16 mouse cellular contexts compared by ENCODE assay signal in the genomic region with DNA sequence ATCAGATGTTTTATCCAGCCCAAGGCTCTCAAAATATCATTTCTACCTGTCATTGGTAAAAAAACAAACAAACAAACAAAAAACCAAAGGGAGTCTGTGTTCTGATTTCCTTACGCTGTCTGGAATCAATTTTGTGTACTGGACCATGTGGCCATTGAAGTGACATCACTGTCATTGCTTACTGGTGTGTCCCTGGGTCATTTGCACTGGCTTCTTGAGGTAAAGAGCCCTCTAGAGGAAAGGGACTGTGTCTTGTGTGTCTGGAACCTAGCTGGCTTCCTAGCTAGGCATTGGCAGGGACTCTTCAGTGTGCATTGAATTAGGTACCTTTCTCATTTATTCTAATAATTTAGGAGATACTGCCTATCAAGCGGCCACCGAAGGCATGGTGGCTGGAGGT.
DNase-seq lines count a peak whose midpoint lies in the region; ATAC-seq and TF ChIP-seq lines count a peak whose summit lies in the region.
"Had no signal": no experiment of that assay in that cellular context is flagged by ENCODE, and none has a peak within 500 bp of the region (broad histone marks: within the 10 kb centered on the region; RNA-seq: fewer than 3 reads in every experiment).

No protein-coding gene starts in this region.

- DNase-seq in forebrain, embryonic 11.5 days (ENCODE audit: low spot score) = no peak
- peak; percentile 41 for DNase-seq in liver, adult 2 months (ENCODE audit: extremely low read depth, low read depth, low spot score)
- DNase-seq in liver = no peak
- no peak for DNase-seq in MEL (ENCODE audit: low read depth, low spot score)
- no peak for DNase-seq in thymus, postnatal 0 days (ENCODE audit: low spot score)
- no peak for DNase-seq in ovary, postnatal 36 days (ENCODE audit: low spot score)
- DNase-seq: cerebellum, postnatal 36 days; right cerebral cortex, adult 18-20 months; thymus, adult 18-20 months had no signal

- TF ChIP-seq POLR2A in liver, adult 2 months (IDR thresholded peaks at IDR 0.05; ENCODE audit: extremely low read depth, insufficient read depth, low read length) = no peak
- no peak for TF ChIP-seq POLR2A in MEL (IDR thresholded peaks at IDR 0.05; ENCODE audit: control insufficient read depth in 1 of 2, insufficient read depth in 1 of 2, low read depth in 1 of 2, low read length in 2 of 2, poor library complexity in 1 of 2)

- no peaks in the 10 kb centered on the region for H3K36me3 ChIP-seq in forebrain, embryonic 12.5 days (replicated peaks)
- no peaks in the 10 kb centered on the region for H3K36me3 ChIP-seq in forebrain, embryonic 11.5 days (ENCODE audit: control insufficient read depth, insufficient read depth, low read length)
- no peaks in the 10 kb centered on the region for H3K36me3 ChIP-seq in liver, adult 2 months (ENCODE audit: control insufficient read depth, insufficient read depth, low read length)
- no peaks in the 10 kb centered on the region for H3K36me3 ChIP-seq in MEL (ENCODE audit: control insufficient read depth in 1 of 2, insufficient read depth in 2 of 2, low read length in 2 of 2)
- H3K36me3 ChIP-seq: lung, embryonic 15.5 days; midbrain, embryonic 12.5 days; neural tube, embryonic 12.5 days had no signal

- ATAC-seq in forebrain, embryonic 12.5 days (ENCODE audit: low FRiP score) = no peak
- no peak for ATAC-seq in forebrain, embryonic 11.5 days (replicated peaks; ENCODE audit: low FRiP score)
- peak; percentile 32; the same call in 1 of the 2 replicates for ATAC-seq in megakaryocyte progenitor cell, adult 5-6 weeks (replicated peaks; ENCODE audit: poor library complexity)
- ATAC-seq: Patski had no signal

- H3K4me1 ChIP-seq in forebrain, embryonic 12.5 days = peaks cover 79% of the 10 kb centered on the region
- H3K4me1 ChIP-seq in forebrain, embryonic 11.5 days (replicated peaks; ENCODE audit: control insufficient read depth, insufficient read depth, low read length) = peaks cover 20% of the 10 kb centered on the region; the same call in 1 of the 2 replicates
- H3K4me1 ChIP-seq in liver, adult 2 months (ENCODE audit: control insufficient read depth, insufficient read depth, low read length) = peaks cover 5% of the 10 kb centered on the region
- no peaks in the 10 kb centered on the region for H3K4me1 ChIP-seq in MEL (ENCODE audit: control insufficient read depth in 1 of 2, insufficient read depth in 2 of 2, low read length in 2 of 2)

- no peaks in the 10 kb centered on the region for H3K27me3 ChIP-seq in forebrain, embryonic 12.5 days
- no peaks in the 10 kb centered on the region for H3K27me3 ChIP-seq in forebrain, embryonic 11.5 days (ENCODE audit: control insufficient read depth, insufficient read depth, low read length)
- H3K27me3 ChIP-seq in liver, adult 2 months (ENCODE audit: control insufficient read depth, insufficient read depth, low read length) = 0 out of 2 replicates have a peak, but pooled peaks cover 4% of the 10 kb centered on the region
- H3K27me3 ChIP-seq in MEL (ENCODE audit: control insufficient read depth in 1 of 2, insufficient read depth in 2 of 2, low read length in 2 of 2) = no peaks in the 10 kb centered on the region
- H3K27me3 ChIP-seq: lung, embryonic 15.5 days; Patski had no signal

- H3K4me2 ChIP-seq in forebrain, embryonic 12.5 days = no peak overlapping the region
- no peak overlapping the region for H3K4me2 ChIP-seq in forebrain, embryonic 11.5 days (ENCODE audit: low read depth, low read length, severe bottlenecking)
- H3K4me2 ChIP-seq: lung, embryonic 15.5 days; midbrain, embryonic 12.5 days; neural tube, embryonic 12.5 days had no signal

- TF ChIP-seq EP300 in MEL (IDR thresholded peaks at IDR 0.05; ENCODE audit: low read depth in 1 of 2, low read length in 2 of 2) = no peak

- TF ChIP-seq RAD21 in MEL (IDR thresholded peaks at IDR 0.05; ENCODE audit: low read depth, low read length) = peak; percentile 22

- no peaks in the 10 kb centered on the region for H3K9me3 ChIP-seq in forebrain, embryonic 12.5 days
- H3K9me3 ChIP-seq in forebrain, embryonic 11.5 days (ENCODE audit: control insufficient read depth, low read length) = no peaks in the 10 kb centered on the region
- H3K9me3 ChIP-seq in MEL (replicated peaks; ENCODE audit: insufficient read depth, low read length) = no peaks in the 10 kb centered on the region
- H3K9me3 ChIP-seq: lung, embryonic 15.5 days; midbrain, embryonic 12.5 days; neural tube, embryonic 12.5 days had no signal

- no peak overlapping the region for H3K9ac ChIP-seq in forebrain, embryonic 12.5 days
- H3K9ac ChIP-seq in forebrain, embryonic 11.5 days (ENCODE audit: low read length) = no peak overlapping the region
- no peak overlapping the region for H3K9ac ChIP-seq in liver, adult 2 months (ENCODE audit: low read depth, low read length)
- no peak overlapping the region for H3K9ac ChIP-seq in MEL (ENCODE audit: control insufficient read depth, low read depth, low read length, poor library complexity, severe bottlenecking)
- H3K9ac ChIP-seq: lung, embryonic 15.5 days; midbrain, embryonic 12.5 days; neural tube, embryonic 12.5 days had no signal

- 90% methylated on average over 3 of the region's 3 CpGs for WGBS in forebrain, embryonic 12.5 days
- WGBS in forebrain, embryonic 11.5 days = 88% methylated on average over 3 of the region's 3 CpGs
- WGBS in liver, adult 2 months = 75% methylated on average over 3 of the region's 3 CpGs

- H3K79me2 ChIP-seq in liver, adult 2 months (ENCODE audit: control insufficient read depth, insufficient read depth, low read length) = no peaks in the 10 kb centered on the region
- no peaks in the 10 kb centered on the region for H3K79me2 ChIP-seq in MEL (ENCODE audit: control insufficient read depth, insufficient read depth, low read length, poor library complexity)

- no peak for TF ChIP-seq CTCF in liver, adult 2 months (IDR thresholded peaks at IDR 0.05; ENCODE audit: low read depth, low read length)
- peak in 1 of 3 experiments; percentile 27; a peak in 2 of 6 replicates for TF ChIP-seq CTCF in MEL (IDR thresholded peaks at IDR 0.05 in 2 of 3, conservative IDR thresholded peaks at IDR 0.05 in 1 of 3; ENCODE audit: control insufficient read depth in 1 of 3, insufficient read depth in 1 of 3, low read depth in 2 of 3, low read length in 3 of 3, poor library complexity in 1 of 3, severe bottlenecking in 1 of 3)

- peak overlapping the region; percentile 25; the same call in 1 of the 2 replicates for H3K27ac ChIP-seq in forebrain, embryonic 12.5 days
- H3K27ac ChIP-seq in forebrain, embryonic 11.5 days (ENCODE audit: low read depth, low read length) = no peak overlapping the region
- H3K27ac ChIP-seq in liver, adult 2 months (replicated peaks; ENCODE audit: insufficient read depth, low read depth, low read length) = no peak overlapping the region
- no peak overlapping the region for H3K27ac ChIP-seq in MEL (ENCODE audit: control insufficient read depth, low read depth, low read length)
- H3K27ac ChIP-seq: lung, embryonic 15.5 days; midbrain, embryonic 12.5 days; neural tube, embryonic 12.5 days had no signal

- H3K4me3 ChIP-seq in forebrain, embryonic 12.5 days (replicated peaks) = no peak overlapping the region
- no peak overlapping the region for H3K4me3 ChIP-seq in forebrain, embryonic 11.5 days (ENCODE audit: low read depth, low read length)
- H3K4me3 ChIP-seq in liver, adult 2 months (ENCODE audit: insufficient read depth, low read depth, low read length) = no peak overlapping the region
- no peak overlapping the region for H3K4me3 ChIP-seq in MEL (ENCODE audit: control insufficient read depth in 1 of 2, insufficient read depth in 1 of 2, low read depth in 2 of 2, low read length in 2 of 2)
- H3K4me3 ChIP-seq: erythroblast, embryonic 14.5 days; lung, embryonic 15.5 days; midbrain, embryonic 12.5 days; neural tube, embryonic 12.5 days had no signal

TF ChIP-seq in MEL, 35 proteins besides CTCF, POLR2A, EP300 and RAD21:
- TF ChIP-seq GATA1 (IDR thresholded peaks at IDR 0.05; ENCODE audit: low read depth, low read length) (no peak), MEF2A (IDR thresholded peaks at IDR 0.05; ENCODE audit: extremely low read depth, insufficient replicate concordance, low read depth, low read length, poor library complexity, severe bottlenecking) (no peak), NELFE (IDR thresholded peaks at IDR 0.05; ENCODE audit: low read depth, low read length) (no peak), MAZ (IDR thresholded peaks at IDR 0.05; ENCODE audit: low read depth, low read length) (no peak), TAL1 (IDR thresholded peaks at IDR 0.05; ENCODE audit: low read length) (no peak), CHD2 (IDR thresholded peaks at IDR 0.05; ENCODE audit: low read length) (no peak), ZKSCAN1 (IDR thresholded peaks at IDR 0.05; ENCODE audit: low read depth, low read length) (no peak), SMC3 (IDR thresholded peaks at IDR 0.05; ENCODE audit: low read depth, low read length) (peak; percentile 35), CHD1 (IDR thresholded peaks at IDR 0.05; ENCODE audit: low read depth, low read length) (no peak)
